Mouse (Mus musculus): ENCODE measurements around the gene 2200002J24Rik. TPM values are rescaled to one million over a fixed set of nuclear protein-coding genes. Genes with fewer than 3 reads are reported as not detected.

The 2200002J24Rik gene
- polyA plus RNA-seq, 1 experiment from 2014 or later = not detected

DNA sequence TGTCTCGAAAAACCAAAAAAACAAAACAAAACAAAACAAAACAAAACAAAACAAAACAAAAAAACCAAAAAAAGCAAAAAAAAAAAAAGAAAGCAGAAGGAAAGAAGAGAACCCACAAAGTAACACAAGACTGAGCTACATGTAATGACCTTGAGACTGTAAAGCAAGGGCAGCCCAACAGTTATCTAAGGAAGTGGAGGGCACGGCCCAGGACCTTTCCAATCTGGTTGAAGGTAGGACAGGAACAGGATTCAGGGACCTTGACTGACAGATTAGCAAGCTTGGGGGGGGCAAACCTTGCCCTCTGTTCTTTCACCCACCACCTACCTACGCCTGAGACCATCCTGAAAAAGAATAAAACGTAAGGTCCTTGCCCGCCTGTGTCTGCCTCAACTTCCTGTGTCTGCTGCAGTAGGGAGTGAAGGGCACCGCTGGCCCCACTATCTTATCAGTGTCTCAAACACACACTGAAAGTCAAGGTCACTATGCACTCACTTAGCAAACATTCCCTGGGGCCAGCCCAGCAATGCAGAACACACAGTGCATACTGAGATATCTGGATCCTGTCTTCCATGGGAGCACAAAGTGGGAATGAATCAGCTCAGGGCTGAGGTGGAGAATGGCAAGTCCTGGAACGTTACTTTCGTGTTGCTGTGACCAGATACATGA is 7.6 kb downstream of the 2200002J24Rik start:
- no peak overlapping the region for H3K4me3 ChIP-seq
- 79% methylated on average over 8 of the region's 8 CpGs for WGBS
- H3K27me3 ChIP-seq (replicated peaks; ENCODE audit: low read depth, poor library complexity, severe bottlenecking) = no peaks in the 10 kb centered on the region
- DNase-seq (ENCODE audit: low spot score) = no peak
- no peaks in the 10 kb centered on the region for H3K36me3 ChIP-seq (replicated peaks)
- H3K9me3 ChIP-seq = no peaks in the 10 kb centered on the region
- no peak overlapping the region for H3K27ac ChIP-seq (replicated peaks)
- H3K4me1 ChIP-seq = no peaks in the 10 kb centered on the region

DNA sequence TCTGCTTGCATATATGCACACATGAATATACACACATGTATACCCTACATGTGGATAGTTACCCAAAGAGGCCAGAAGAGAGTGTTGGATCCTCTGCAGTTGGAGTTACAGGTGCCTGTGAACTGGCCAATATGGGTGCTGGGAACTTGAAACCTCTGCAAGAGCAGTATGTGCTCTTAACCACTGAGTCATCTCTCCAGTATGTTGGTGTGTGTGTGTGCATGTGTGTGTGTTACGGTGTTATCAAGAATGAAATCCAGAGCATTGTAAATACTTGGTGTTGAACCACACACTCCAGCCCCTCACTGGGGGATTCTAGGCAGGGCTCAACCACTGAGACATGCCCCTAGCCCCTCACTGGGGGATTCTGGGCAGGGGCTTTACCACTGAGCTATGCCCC is 8.7 kb downstream of the 2200002J24Rik start:
- Histone ChIP-seq H3K27me3 (replicated peaks; ENCODE audit: low read depth, poor library complexity, severe bottlenecking) (no peaks in the 10 kb centered on the region), H3K4me1 (no peaks in the 10 kb centered on the region), H3K4me3 (no peak overlapping the region), H3K36me3 (replicated peaks) (no peaks in the 10 kb centered on the region), H3K27ac (replicated peaks) (no peak overlapping the region), H3K9me3 (no peaks in the 10 kb centered on the region)
- WGBS = 97% methylated on average over 1 of the region's 1 CpGs
- no peak for DNase-seq (ENCODE audit: low spot score)

DNA sequence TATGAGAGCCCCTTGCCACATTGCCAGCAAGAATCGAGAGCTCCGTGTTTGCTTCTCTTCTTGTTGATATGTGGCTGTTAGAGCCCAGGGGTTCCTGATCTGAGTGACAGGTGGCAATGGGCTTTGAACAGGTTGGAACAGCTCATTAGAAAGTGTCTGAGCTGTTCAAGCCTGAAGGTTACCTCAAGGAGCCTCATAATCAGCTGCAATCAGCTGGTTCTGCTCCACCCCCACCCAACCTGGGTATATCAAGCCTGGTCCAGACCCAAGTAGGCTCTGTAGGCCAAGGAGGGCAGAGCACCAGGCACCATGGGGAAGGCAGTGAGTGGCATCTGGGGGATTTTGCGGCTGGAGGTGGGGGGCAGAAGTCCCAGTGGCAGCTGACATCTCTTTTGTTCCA is 13.2 kb downstream of the 2200002J24Rik start, which contains the start of gene Atp4a:
Gene Atp4a (plus strand): TSS at position 268 of the 400 bp plus-strand sequence.
- 86% methylated on average over 3 of the region's 3 CpGs for WGBS
- H3K4me1 ChIP-seq = peaks cover 3% of the 10 kb centered on the region
- H3K9me3 ChIP-seq = no peaks in the 10 kb centered on the region

DNA sequence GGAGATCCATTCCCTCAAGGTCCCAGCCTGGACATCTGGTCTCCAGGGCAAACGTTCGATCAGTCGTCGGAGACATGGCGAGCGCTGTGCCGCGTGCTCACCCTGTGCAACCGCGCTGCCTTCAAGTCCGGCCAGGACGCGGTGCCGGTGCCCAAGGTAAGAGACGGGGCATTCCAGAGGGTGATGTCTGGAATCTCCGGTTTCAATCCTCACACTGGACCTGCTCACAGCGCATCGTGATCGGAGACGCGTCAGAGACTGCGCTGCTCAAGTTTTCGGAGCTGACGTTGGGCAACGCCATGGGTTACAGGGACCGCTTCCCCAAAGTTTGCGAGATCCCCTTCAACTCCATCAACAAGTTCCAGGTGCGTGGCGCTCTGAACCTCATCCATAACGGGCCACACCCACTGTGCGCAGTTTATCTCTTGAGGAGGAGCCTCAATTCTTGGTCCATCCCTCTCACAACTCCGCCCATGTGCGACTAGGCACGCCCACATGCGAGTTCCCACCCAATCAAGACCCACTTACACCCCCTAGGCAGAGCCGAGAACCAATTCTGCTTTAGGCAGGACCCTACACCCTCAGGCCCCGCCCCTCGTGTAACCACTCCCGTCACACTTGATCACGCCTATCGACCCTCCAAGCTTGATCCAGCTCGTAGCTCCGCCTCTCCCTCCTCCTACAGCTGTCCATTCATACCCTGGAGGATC is 18.4 kb downstream of the 2200002J24Rik start:
- no peak overlapping the region for H3K27ac ChIP-seq (replicated peaks)
- peaks cover 12% of the 10 kb centered on the region for H3K4me1 ChIP-seq
- no peaks in the 10 kb centered on the region for H3K9me3 ChIP-seq
- H3K36me3 ChIP-seq (replicated peaks) = no peaks in the 10 kb centered on the region
- H3K4me3 ChIP-seq = peak overlapping the region; percentile 50
- DNase-seq (ENCODE audit: low spot score) = peak; percentile 90
- 2% methylated on average over 43 of the region's 43 CpGs for WGBS
- H3K27me3 ChIP-seq (replicated peaks; ENCODE audit: low read depth, poor library complexity, severe bottlenecking) = peaks cover 60% of the 10 kb centered on the region

More for the DNA sequence above, 13.2 kb downstream of the 2200002J24Rik start, which contains the start of gene Atp4a:
- H3K27me3 ChIP-seq (replicated peaks; ENCODE audit: low read depth, poor library complexity, severe bottlenecking) = peaks cover 23% of the 10 kb centered on the region
- no peak within 1 kb of the TSS for H3K4me3 ChIP-seq
- H3K36me3 ChIP-seq (replicated peaks) = no peaks in the 10 kb centered on the region
- DNase-seq (ENCODE audit: low spot score) = no peak
- no peak within 1 kb of the TSS for H3K27ac ChIP-seq (replicated peaks)

DNA sequence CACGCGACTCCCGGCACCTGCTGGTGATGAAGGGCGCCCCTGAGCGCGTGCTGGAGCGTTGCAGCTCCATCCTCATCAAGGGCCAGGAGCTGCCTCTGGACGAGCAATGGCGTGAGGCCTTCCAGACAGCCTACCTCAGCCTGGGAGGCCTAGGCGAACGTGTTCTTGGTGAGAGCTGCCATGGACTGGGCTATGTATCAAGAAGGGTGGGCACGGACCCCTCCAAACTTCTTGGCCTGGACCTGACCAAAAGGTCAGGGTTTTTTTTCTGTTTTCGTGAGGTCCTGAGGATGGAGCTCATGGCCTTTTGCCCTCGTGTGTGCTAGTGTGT is 19.0 kb downstream of the 2200002J24Rik start:
- no peaks in the 10 kb centered on the region for H3K9me3 ChIP-seq
- 9% methylated on average over 14 of the region's 14 CpGs for WGBS
- peaks cover 12% of the 10 kb centered on the region for H3K4me1 ChIP-seq
- no peak overlapping the region for H3K27ac ChIP-seq (replicated peaks)
- H3K36me3 ChIP-seq (replicated peaks) = no peaks in the 10 kb centered on the region
- H3K4me3 ChIP-seq = peak overlapping the region; percentile 50
- H3K27me3 ChIP-seq (replicated peaks; ENCODE audit: low read depth, poor library complexity, severe bottlenecking) = peaks cover 60% of the 10 kb centered on the region
- no peak for DNase-seq (ENCODE audit: low spot score)

DNA sequence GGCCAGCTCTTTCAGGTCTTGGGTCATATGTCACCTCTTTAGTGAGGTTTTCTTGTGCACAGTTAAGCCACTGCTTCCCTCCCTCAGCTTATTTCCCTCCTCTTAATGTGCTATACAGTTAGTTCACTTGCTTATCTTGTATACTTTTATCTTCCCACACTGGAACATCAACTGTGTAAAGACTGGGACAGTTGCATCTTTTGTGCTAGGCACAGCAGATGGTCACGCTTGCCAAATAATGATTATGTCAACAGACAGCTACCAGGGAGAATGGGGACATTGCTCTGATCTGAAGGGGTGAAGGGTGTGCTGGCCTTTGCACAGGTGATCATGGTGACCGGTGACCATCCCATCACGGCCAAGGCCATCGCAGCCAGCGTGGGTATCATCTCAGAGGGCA is 20.9 kb downstream of the 2200002J24Rik start:
- Histone ChIP-seq H3K4me3 (no peak overlapping the region), H3K36me3 (replicated peaks) (no peaks in the 10 kb centered on the region), H3K9me3 (no peaks in the 10 kb centered on the region), H3K4me1 (peaks cover 28% of the 10 kb centered on the region), H3K27me3 (replicated peaks; ENCODE audit: low read depth, poor library complexity, severe bottlenecking) (peaks cover 60% of the 10 kb centered on the region), H3K27ac (replicated peaks) (no peak overlapping the region)
- no peak for DNase-seq (ENCODE audit: low spot score)
- WGBS = 94% methylated on average over 5 of the region's 5 CpGs

DNA sequence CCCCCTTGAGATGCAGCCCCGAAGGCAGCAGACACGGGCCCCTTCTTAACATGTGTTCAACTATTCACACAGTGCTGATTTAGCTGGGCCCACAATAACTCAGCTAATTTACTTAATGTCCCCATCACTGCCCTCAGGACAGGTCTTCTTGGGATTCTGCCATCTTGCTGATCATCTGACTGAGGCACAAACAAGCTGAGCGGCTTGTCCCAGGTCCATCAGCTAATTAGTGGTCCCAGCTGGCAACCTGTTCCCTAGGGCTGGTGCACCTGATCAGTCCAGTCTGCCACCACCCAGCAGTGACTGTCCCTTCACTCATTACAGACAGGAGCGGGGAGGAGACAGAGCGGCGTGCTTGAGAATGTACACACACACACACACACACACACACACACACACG is 22.6 kb downstream of the 2200002J24Rik start:
- peaks cover 44% of the 10 kb centered on the region for H3K27me3 ChIP-seq (replicated peaks; ENCODE audit: low read depth, poor library complexity, severe bottlenecking)
- H3K4me3 ChIP-seq = no peak overlapping the region
- H3K9me3 ChIP-seq = no peaks in the 10 kb centered on the region
- H3K27ac ChIP-seq (replicated peaks) = no peak overlapping the region
- peaks cover 5% of the 10 kb centered on the region; the same call in 1 of the 2 replicates for H3K36me3 ChIP-seq (replicated peaks)
- peaks cover 41% of the 10 kb centered on the region for H3K4me1 ChIP-seq
- WGBS = 81% methylated on average over 7 of the region's 7 CpGs
- DNase-seq (ENCODE audit: low spot score) = no peak

DNA sequence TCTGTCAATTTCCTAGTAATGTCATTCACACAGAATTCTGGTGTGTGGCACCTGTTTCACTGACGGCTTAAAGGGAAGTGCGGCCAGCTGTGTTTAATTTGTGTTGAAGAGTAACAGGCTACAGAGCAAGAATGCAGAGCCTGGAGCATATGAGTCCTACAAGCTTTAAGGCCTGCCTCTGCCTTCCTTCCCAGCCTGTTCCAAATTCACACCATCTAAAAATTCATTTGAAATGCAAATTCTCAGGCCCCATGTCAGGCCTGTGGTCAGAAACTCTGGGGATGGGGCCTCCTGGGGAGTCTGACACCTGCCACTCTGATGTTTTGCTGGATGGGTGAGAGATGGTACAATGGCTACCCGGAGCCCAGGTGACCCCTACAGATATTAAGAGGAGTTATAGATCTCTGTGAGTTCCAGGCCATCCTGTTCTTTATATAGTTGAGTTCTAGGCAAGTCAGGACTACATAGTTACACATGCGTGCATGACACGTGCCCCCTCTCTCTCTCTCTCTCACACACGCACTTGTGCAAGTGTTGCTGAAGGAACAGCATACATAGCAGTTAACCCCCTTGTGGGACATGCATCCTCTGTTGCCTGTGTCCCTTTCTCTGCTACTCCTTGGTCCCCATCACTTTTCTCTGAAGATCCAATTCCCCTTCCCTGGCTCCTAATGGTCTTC is 24.7 kb downstream of the 2200002J24Rik start:
- H3K27me3 ChIP-seq (replicated peaks; ENCODE audit: low read depth, poor library complexity, severe bottlenecking) = peaks cover 22% of the 10 kb centered on the region
- H3K9me3 ChIP-seq = no peaks in the 10 kb centered on the region
- H3K27ac ChIP-seq (replicated peaks) = no peak overlapping the region
- peaks cover 21% of the 10 kb centered on the region for H3K36me3 ChIP-seq (replicated peaks)
- 69% methylated on average over 6 of the region's 6 CpGs for WGBS
- no peak for DNase-seq (ENCODE audit: low spot score)
- H3K4me3 ChIP-seq = no peak overlapping the region
- peaks cover 37% of the 10 kb centered on the region for H3K4me1 ChIP-seq

DNA sequence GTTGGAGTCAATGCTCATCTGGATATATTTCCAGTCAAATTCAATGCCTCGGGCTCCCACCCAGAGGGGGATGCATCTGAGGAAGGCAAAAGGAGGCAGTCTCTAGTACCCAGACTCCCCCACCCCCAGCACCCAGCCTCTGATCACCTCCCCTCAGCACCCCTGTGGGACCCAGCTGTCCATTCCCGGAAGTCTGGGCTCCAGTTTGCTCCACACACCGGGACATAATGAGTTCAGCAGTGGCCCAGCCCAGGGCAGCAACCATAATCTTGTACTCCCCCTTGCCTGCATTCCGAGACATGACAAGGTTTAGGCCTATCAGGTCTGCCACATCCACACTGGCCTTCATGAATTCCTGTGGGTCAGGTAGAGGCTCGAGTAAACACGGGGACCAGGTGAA is 29.5 kb downstream of the 2200002J24Rik start:
- Histone ChIP-seq H3K9me3 (no peaks in the 10 kb centered on the region), H3K36me3 (replicated peaks) (peaks cover 42% of the 10 kb centered on the region), H3K4me1 (peaks cover 48% of the 10 kb centered on the region), H3K27ac (replicated peaks) (0 out of 2 replicates have a peak overlapping the region, but pooled peaks have one; percentile 91), H3K4me3 (peak overlapping the region; percentile 84), H3K27me3 (replicated peaks; ENCODE audit: low read depth, poor library complexity, severe bottlenecking) (no peaks in the 10 kb centered on the region)
- DNase-seq (ENCODE audit: low spot score) = no peak
- WGBS = 85% methylated on average over 6 of the region's 6 CpGs

DNA sequence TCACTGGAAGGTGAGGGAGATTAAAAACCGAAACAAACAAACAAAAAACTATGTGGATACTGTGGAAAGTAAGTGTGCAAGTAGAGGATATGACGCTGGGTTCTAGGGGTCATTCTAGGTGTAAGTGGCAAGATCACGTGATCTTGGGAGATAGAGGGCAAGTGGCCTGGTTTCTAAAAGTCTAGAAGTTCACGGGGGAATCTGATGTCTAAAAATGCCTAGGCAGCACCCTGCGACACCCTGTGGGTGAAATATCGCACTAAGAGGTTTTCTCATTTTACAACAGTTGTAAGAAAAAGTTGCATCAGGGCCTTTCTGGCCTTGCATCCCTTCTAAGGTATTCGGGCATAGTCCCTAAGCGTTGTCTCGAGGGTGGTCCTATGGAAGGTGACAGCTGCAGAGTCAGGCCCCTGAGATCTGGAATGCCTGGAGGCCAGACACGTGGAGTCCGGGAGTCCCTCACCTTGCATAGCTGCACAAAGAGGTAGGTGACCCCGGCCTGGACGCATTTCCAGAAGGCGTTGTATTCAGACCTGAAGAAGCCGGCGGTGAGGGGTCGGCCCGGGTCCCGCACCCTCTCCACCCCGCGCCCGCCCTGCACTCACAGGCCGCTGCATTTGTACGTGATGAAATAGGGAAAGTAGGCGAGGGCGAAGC is 30.1 kb downstream of the 2200002J24Rik start:
- Histone ChIP-seq H3K4me1 (peaks cover 43% of the 10 kb centered on the region), H3K9me3 (no peaks in the 10 kb centered on the region), H3K36me3 (replicated peaks) (peaks cover 49% of the 10 kb centered on the region), H3K4me3 (peak overlapping the region; percentile 84), H3K27me3 (replicated peaks; ENCODE audit: low read depth, poor library complexity, severe bottlenecking) (no peaks in the 10 kb centered on the region), H3K27ac (replicated peaks) (peak overlapping the region; percentile 91)
- no peak for DNase-seq (ENCODE audit: low spot score)
- WGBS = 9% methylated on average over 26 of the region's 26 CpGs

DNA sequence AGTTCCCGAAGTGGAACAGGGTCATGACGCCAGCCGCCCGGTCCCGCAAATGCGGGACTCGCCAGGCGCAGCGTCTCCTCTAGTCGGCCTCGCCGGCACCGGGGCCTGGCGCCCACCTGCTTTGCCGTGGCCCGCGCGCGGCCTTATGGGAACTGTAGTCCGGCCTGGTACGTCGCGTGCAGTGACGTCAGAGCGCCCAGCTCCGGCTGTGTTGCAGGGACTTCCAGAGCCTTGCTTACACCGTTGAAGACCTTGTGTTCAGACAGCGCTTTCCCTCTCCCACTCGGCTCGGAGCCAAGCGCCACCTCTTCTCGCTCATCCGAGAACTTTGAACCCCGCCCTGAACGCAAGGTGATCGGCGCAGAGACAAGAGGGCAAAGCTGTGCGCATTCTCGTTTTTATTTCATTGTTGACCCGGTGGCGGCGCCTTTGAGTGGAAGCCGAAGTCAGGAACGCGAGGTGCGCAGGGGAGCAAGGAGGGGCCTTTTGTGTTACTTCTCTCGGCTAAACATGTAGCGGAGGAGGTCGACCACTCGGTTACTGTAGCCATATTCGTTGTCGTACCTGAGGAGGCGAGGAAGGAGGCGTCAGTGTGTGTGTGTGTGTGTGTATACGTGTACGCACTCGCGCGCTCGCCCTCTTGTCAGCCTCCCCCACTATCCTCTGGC is 30.8 kb downstream of the 2200002J24Rik start, which contains the start of gene Tmem147:
Gene Tmem147 (minus strand): TSS at position 145 of the 668 bp plus-strand sequence.
- peak; percentile 96 for DNase-seq (ENCODE audit: low spot score)
- H3K36me3 ChIP-seq (replicated peaks) = peaks cover 56% of the 10 kb centered on the region
- under 1% methylated on average over 60 of the region's 60 CpGs for WGBS
- H3K4me1 ChIP-seq = peaks cover 37% of the 10 kb centered on the region
- H3K27me3 ChIP-seq (replicated peaks; ENCODE audit: low read depth, poor library complexity, severe bottlenecking) = no peaks in the 10 kb centered on the region
- peak within 1 kb of the TSS; percentile 84 for H3K4me3 ChIP-seq
- H3K27ac ChIP-seq (replicated peaks) = peak within 1 kb of the TSS; percentile 91
- H3K9me3 ChIP-seq = no peaks in the 10 kb centered on the region

Measured in embryonic facial prominence, embryonic 10.5 days (tissue).